Mouse (Mus musculus) limb, embryonic 14.5 days (tissue): ENCODE results near the gene Tmem213. TPM values are rescaled to one million over a fixed set of nuclear protein-coding genes. Genes with fewer than 3 reads are reported as not detected.
A peak's percentile ranks its signal among the peaks of the same experiment; 100 is the strongest.

Experiments
- ATAC-seq: fragments of 200-750 bp; cut with Nextera tagmentation; 2 replicates; pipeline ENCODE4 v1.8.0; 2017; ENCODE audit warnings: low read depth, moderate number of reproducible peaks, moderate TSS enrichment; ENCODE audit not compliant: low FRiP score
- DNase-seq: peaks from one replicate; pipeline ENCODE4 v3.0.0-alpha.2; 2015; ENCODE audit warnings: low spot score
- H3K27ac ChIP-seq: fragments of 300-500 bp; sonication (generic); replicated peaks from 2 replicates; pipeline ENCODE4 v1.5.1; 2014; ENCODE audit warnings: low read depth, mild to moderate bottlenecking, low read length, moderate library complexity, mixed read lengths
- H3K27me3 ChIP-seq: fragments of 300-500 bp; sonication (generic); 2 replicates; pipeline ENCODE4 v1.6.1; 2014; ENCODE audit warnings: low read length, mixed read lengths; ENCODE audit not compliant: control insufficient read depth, insufficient read depth
- H3K36me3 ChIP-seq: fragments of 300-500 bp; sonication (generic); 2 replicates; pipeline ENCODE4 v1.6.1; 2014; ENCODE audit warnings: mild to moderate bottlenecking, low read length, moderate library complexity, mixed read lengths; ENCODE audit not compliant: control insufficient read depth, insufficient read depth
- H3K4me1 ChIP-seq: fragments of 300-500 bp; sonication (generic); 2 replicates; pipeline ENCODE4 v1.6.1; 2014; ENCODE audit warnings: antibody characterized with exemption, low read length, mixed read lengths; ENCODE audit not compliant: control insufficient read depth, insufficient read depth
- H3K4me2 ChIP-seq: fragments of 300-500 bp; sonication (generic); replicated peaks from 2 replicates; pipeline ENCODE4 v1.6.1; 2014; ENCODE audit warnings: low read depth, mild to moderate bottlenecking, low read length, moderate library complexity; ENCODE audit not compliant: severe bottlenecking
- H3K4me3 ChIP-seq: fragments of 300-500 bp; sonication (generic); replicated peaks from 2 replicates; pipeline ENCODE4 v1.5.1; 2014; ENCODE audit warnings: low read length
- H3K9ac ChIP-seq: fragments of 300-500 bp; sonication (generic); 2 replicates; pipeline ENCODE4 v1.6.1; 2014; ENCODE audit warnings: mild to moderate bottlenecking, low read depth, low read length, moderate library complexity; ENCODE audit not compliant: severe bottlenecking
- H3K9me3 ChIP-seq: fragments of 300-500 bp; sonication (generic); 2 replicates; pipeline ENCODE4 v1.6.1; 2016; ENCODE audit warnings: low read length; ENCODE audit not compliant: control insufficient read depth
- POLR2A ChIP-seq: fragments of 200-500 bp; IDR thresholded peaks from 2 replicates; pipeline ENCODE4 v1.8.0; 2012; ENCODE audit warnings: inconsistent platforms, mild to moderate bottlenecking, moderate library complexity, borderline replicate concordance; ENCODE audit not compliant: insufficient read depth, insufficient read length; ENCODE audit errors: extremely low read depth
- WGBS: fragments of 180-500 bp; shearing (Covaris S2); extraction: QIAGEN DNeasy Blood & Tissue Kit; methylation state at CpG from one replicate; pipeline ENCODE4 v1.1.7; 2014; 5-methylcytosine and 5-hydroxymethylcytosine counted together
- polyA plus RNA-seq, 2 experiments: library from polyadenylated mRNA; depleted of rRNA in 1 of 2; stranded (reverse) in 1 of 2; unstranded in 1 of 2; fragments of >200 nt; fragmentation: Nextera tagmentation in 1 of 2; extraction: Ambion mirVana in 1 of 2; gene quantifications; 2 replicates each; pipeline versions ENCODE4 v1.2.1 to v1.2.3; 2012 to 2014

Tmem213 gene
- polyA plus RNA-seq, 2 experiments, result 0.70 to 1.1 TPM

DNA sequence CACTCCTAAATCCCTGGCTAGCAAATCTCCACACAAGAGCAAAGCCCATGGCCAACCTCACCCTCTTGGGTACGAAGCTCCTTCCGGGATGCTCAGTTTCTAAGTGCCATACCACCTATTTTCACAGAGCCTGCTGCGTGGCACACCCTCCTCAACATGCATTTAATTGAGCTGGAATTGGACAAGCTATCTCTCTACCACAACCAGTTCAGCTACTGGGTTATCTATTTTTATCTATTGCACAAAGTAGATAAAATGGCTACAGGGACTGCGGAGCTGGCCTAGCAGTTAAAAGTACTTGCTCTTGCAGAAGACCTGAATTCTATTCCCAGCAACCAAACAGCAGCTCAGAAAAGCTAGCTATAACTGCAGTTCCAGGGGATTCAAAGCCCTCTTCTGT is 37.8 kb upstream of the Tmem213 start:
- no peaks in the 10 kb centered on the region for H3K4me1 ChIP-seq
- DNase-seq (no peak), ATAC-seq (no peak)
- H3K9me3 ChIP-seq, result 0 out of 2 replicates have a peak, but pooled peaks cover 3% of the 10 kb centered on the region
- 88% methylated on average over 4 of the region's 4 CpGs for WGBS
- no peak overlapping the region for H3K4me2 ChIP-seq
- H3K36me3 ChIP-seq, result no peaks in the 10 kb centered on the region
- no peak overlapping the region for H3K27ac ChIP-seq
- no peak overlapping the region for H3K4me3 ChIP-seq
- H3K9ac ChIP-seq, result no peak overlapping the region
- TF ChIP-seq POLR2A, result no peak
- H3K27me3 ChIP-seq, result no peaks in the 10 kb centered on the region

DNA sequence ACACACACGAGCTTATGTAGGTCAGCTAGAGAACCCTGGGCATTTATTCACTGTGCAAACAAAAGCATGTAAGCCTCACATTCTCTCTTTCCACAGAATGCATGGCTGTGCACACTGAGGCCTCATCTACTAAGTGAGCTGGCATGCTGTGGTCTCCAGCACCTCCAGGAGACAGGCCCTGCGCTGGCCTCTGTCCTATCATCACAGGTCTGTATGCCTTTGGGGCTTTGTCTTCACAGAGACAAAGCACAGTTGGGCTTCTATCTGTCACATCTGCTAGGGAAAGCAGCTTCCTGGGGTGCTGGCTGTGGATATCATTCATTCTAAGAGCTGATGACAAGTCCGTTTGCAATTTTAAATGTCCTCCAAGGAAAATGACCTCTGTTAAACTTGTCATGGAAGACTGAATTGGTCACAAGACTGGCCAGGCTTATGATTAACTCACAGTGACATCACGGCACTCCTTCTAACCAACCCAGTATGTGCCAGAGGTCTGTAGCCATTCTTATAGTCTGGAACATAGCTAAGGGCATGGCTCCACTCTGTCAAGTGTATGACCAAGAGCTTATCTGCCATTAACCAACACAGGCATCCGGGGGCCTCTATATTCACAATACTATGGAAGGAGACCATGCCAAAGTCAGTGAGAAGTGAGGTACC is 36.8 kb upstream of the Tmem213 start:
- Histone ChIP-seq H3K36me3 (no peaks in the 10 kb centered on the region), H3K4me3 (no peak overlapping the region), H3K9me3 (0 out of 2 replicates have a peak, but pooled peaks cover 3% of the 10 kb centered on the region), H3K27me3 (no peaks in the 10 kb centered on the region), H3K9ac (no peak overlapping the region), H3K4me2 (no peak overlapping the region), H3K27ac (no peak overlapping the region), H3K4me1 (no peaks in the 10 kb centered on the region)
- DNase-seq (no peak), ATAC-seq (no peak)
- no peak for TF ChIP-seq POLR2A
- WGBS, result 77% methylated on average over 5 of the region's 5 CpGs

DNA sequence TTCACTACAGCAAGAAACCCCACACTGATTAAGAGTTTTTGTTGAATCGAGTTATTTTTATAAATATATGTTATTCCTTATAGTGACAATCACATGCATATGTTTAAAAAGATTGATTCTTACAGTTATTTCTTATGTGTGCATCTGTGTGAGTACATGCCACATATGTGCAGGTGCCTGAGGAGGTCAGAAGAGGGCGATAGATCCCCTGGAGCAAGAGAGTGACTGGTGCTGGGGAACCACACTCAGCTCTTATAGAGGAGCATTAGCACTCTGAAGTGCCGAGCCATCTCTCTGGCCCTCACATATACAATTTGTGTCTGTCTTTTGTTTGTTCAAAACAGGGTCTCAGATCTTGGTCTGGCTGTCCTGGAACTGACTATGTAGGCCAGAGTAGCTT is 35.5 kb upstream of the Tmem213 start:
- no peaks in the 10 kb centered on the region for H3K4me1 ChIP-seq
- H3K27ac ChIP-seq, result no peak overlapping the region
- H3K27me3 ChIP-seq, result no peaks in the 10 kb centered on the region
- DNase-seq (no peak), ATAC-seq (no peak)
- no peak for TF ChIP-seq POLR2A
- 0 out of 2 replicates have a peak, but pooled peaks cover 3% of the 10 kb centered on the region for H3K9me3 ChIP-seq
- no peak overlapping the region for H3K4me3 ChIP-seq
- H3K4me2 ChIP-seq, result no peak overlapping the region
- no peak overlapping the region for H3K9ac ChIP-seq
- 85% methylated on average over 3 of the region's 3 CpGs for WGBS
- H3K36me3 ChIP-seq, result no peaks in the 10 kb centered on the region

DNA sequence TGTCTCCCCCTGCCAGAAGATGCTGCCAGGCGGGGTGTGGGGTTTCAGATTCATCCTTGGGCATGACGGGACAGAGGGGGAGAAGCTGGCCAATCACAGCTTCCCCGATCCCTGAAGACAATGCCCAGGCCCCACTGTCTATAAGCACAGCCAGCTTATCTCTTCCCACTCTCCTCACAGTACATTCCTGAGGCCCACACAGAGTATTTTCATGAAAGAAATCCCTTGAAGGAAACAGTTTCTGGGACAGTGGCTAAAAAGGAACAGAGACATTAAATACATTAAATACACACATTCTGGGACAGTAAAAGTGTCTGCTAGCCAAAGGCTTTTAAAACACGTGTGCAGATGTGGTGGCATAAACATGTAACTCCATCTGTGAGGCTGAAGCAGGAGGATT is 28.7 kb upstream of the Tmem213 start:
- WGBS, result 71% methylated on average over 4 of the region's 4 CpGs
- no peak for DNase-seq

DNA sequence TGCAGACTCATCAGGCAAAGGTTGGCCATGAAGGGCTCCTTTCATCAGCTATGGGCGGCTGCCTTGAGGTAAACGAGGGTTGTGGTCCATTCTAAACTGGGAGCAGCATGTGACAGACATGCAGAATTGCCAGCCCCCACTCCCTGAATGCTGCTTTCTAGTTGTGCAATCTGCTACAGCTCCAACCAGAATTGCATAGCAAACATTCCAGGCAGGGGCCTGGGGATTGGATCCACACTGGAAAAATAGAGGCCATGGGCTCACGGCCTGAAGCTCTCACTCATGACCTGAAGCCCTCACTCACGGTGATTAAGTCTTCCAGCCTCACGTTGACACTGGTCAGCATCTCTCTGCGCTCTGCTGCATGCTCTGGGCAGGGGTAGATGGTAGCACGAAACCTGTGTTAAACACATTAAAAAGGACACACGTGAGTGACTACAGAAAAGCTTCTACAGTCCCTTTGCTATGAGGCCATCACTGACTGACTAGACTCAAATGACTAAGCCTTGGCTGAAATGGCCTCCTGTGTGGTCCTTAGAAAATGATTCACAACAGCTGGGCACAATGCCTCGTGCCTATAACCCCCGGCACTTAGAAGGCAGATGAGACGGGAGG is 27.2 kb upstream of the Tmem213 start:
- no peak overlapping the region for H3K4me3 ChIP-seq
- peak overlapping the region; percentile 33; the same call in 1 of the 2 replicates for H3K27ac ChIP-seq
- WGBS, result 62% methylated on average over 11 of the region's 11 CpGs
- H3K9me3 ChIP-seq, result no peaks in the 10 kb centered on the region
- no peak overlapping the region for H3K4me2 ChIP-seq
- DNase-seq (peak; percentile 37), ATAC-seq (peak; percentile 55; the same call in 1 of the 2 replicates)
- no peak overlapping the region for H3K9ac ChIP-seq
- H3K4me1 ChIP-seq, result peaks cover 13% of the 10 kb centered on the region
- H3K27me3 ChIP-seq, result no peaks in the 10 kb centered on the region
- TF ChIP-seq POLR2A, result no peak
- H3K36me3 ChIP-seq, result no peaks in the 10 kb centered on the region

More for the DNA sequence above, 28.7 kb upstream of the Tmem213 start:
- no peak for ATAC-seq
- Histone ChIP-seq H3K4me2 (no peak overlapping the region), H3K9ac (no peak overlapping the region), H3K9me3 (no peaks in the 10 kb centered on the region), H3K27ac (no peak overlapping the region), H3K27me3 (no peaks in the 10 kb centered on the region), H3K4me1 (peaks cover 13% of the 10 kb centered on the region), H3K4me3 (no peak overlapping the region), H3K36me3 (no peaks in the 10 kb centered on the region)
- TF ChIP-seq POLR2A, result no peak
